Mouse (Mus musculus) erythroblast, embryonic 14.5 days (primary cell): Measurements from ENCODE around the gene Cacnb1.

Experiments
- GATA1 ChIP-seq: IDR thresholded peaks from 2 replicates; pipeline ENCODE4 v1.6.1; 2012; ENCODE audit warnings: low read length, inconsistent platforms, mixed read lengths
- TAL1 ChIP-seq: IDR thresholded peaks from 3 replicates; pipeline ENCODE4 v1.6.1; 2012; ENCODE audit warnings: low read length, inconsistent platforms, mixed read lengths

DNA sequence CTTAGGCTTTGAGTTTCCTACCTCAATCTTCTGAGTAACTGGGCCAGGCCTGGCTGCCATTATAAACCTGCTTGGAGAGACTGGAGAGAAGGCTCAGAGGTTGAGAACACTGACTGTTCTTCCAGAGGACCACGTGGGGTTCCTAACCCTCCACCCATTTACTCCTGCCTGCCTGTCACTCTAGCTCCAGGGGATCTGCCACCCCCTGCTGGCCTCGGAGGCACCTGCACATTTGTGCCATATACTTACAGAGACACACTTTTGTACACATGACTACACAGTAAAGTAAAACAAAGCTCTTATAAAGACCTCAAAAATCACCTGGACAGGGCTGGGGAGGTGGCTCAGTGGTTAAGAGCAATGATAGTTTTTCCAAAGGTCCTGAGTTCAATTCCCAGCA lies 50.4 kb downstream of the Cacnb1 start:
- TF ChIP-seq TAL1 (no peak), GATA1 (no peak)
